Mouse (Mus musculus): ENCODE measurements around the gene 9130008F23Rik. TPM values are rescaled to one million over a fixed set of nuclear protein-coding genes. Genes with fewer than 3 reads are reported as not detected.
A peak's percentile ranks its signal among the peaks of the same experiment; 100 is the strongest.

The 9130008F23Rik gene
- polyA plus RNA-seq (2016; fragmentation: Nextera tagmentation; extraction: Ambion mirVana): 0.63 and 1.7 TPM in 2 replicates

DNA sequence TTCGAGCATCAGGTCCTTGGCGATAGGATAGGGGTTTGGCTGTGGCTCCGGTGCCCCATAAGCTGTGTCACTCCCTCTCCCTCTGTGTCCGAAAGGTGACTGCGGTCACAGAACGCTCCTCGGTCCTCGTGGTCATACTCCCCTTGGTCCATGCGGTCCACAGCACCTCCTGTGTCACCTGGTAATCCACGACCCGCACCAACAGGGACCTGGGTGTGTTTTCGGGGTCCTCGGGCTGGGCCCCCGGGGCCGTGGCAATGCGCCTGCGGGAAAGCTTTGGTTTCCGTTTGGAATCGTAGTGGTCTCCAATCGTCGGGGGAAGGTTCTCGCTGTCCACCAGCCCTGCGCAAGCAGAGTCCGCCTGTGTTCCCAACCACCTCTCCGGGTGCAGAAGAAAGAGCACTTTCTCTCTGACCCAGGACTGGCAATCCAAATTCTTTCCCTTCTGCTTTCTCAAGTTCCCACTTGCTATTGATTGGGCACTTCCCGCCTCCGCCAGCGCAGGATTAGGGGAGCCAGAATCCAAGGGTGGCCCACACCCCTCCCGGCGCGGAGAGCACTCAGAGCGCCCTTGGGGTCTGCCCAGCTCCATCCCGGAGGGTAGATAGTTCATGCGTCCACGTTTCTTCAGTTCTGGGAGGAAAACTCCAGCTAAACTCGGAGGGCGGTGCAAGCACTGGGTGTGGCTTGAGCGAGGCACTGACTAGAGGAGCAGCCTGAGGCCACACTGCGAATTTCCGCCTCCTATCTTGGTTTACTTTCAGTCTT is at the start of gene 9130008F23Rik:
TSS of gene 9130008F23Rik (minus strand) at position 636 of the 768 bp plus-strand sequence.
- Histone ChIP-seq H3K4me1 (0 out of 2 replicates have a peak, but pooled peaks cover 2% of the 10 kb centered on the region), H3K27me3 (ENCODE audit: low read depth, poor library complexity, severe bottlenecking) (no peaks in the 10 kb centered on the region), H3K9me3 (replicated peaks) (no peaks in the 10 kb centered on the region), H3K4me3 (peak within 1 kb of the TSS; percentile 68), H3K36me3 (no peaks in the 10 kb centered on the region), H3K27ac (peak within 1 kb of the TSS; percentile 83)
- peak; percentile 67 for DNase-seq (ENCODE audit: low spot score)
- WGBS: under 1% methylated on average over 40 of the region's 40 CpGs

DNA sequence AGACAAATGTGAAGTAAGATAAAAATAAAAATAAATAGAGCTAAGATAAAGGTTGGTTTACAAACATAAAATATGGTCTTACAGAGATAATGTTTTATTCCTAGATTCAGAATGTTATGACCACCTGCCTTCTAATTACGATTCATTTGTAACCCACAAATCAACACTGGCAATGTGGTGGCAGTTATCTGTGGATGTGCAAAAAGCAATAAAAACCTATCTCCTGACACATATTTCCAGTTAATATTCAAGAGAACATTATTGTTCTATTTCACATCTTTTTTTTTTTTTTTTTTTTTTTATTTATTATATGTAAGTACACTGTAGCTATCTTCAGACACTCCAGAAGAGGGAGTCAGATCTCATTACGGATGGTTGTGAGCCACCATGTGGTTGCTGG is 35.1 kb upstream of the 9130008F23Rik start:
- Histone ChIP-seq H3K36me3 (no peaks in the 10 kb centered on the region), H3K27me3 (ENCODE audit: low read depth, poor library complexity, severe bottlenecking) (no peaks in the 10 kb centered on the region), H3K27ac (no peak overlapping the region), H3K9me3 (replicated peaks) (no peaks in the 10 kb centered on the region), H3K4me1 (no peaks in the 10 kb centered on the region), H3K4me3 (no peak overlapping the region)
- WGBS: 87% methylated on average over 2 of the region's 2 CpGs
- DNase-seq (ENCODE audit: low spot score): no peak

DNA sequence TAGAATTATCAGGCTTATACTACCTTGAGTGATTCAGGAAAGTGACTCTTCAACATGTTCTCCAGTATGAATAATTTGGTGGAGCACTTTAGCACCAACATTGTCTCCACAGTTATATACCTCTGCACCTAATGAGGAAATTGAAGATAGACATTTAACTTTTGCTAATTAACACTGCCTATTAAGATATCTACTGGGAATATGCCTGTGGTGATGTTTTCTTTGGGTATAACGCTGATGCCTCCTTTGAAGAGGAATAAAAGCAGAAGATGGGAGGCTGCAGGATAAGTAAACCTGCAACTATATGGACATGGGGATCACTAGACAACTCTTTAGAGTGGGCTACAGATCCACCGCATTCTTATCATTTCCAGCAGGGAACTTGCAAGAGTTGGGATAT is 33.9 kb upstream of the 9130008F23Rik start, which contains the start of gene Glyatl3:
TSS of gene Glyatl3 (minus strand) at position 101 of the 400 bp plus-strand sequence.
- no peaks in the 10 kb centered on the region for H3K36me3 ChIP-seq
- H3K27ac ChIP-seq: no peak within 1 kb of the TSS
- H3K9me3 ChIP-seq (replicated peaks): no peaks in the 10 kb centered on the region
- H3K27me3 ChIP-seq (ENCODE audit: low read depth, poor library complexity, severe bottlenecking): no peaks in the 10 kb centered on the region
- no peak within 1 kb of the TSS for H3K4me3 ChIP-seq
- WGBS: 94% methylated on average over 2 of the region's 2 CpGs
- no peaks in the 10 kb centered on the region for H3K4me1 ChIP-seq
- no peak for DNase-seq (ENCODE audit: low spot score)

DNA sequence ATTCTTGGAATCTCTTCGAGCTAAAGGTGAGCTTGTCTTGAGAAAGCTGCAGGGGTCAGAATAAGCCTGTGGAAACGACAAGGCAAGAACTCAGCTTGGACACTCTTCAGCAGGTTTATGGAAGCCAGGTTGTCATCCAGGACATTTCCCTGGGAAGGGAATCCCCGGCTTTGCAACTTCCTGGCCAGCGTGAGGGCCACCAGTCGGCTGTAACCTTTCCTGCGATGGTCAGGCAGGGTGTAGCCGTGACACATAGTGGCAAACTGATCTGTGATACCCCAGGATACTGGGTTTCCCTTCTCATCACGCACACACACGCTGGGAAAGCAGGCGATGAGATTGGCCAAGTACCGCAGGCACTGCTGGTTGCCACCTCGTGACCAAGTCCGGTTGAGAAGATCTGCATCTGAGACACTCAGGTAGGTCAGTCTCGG is 24.4 kb upstream of the 9130008F23Rik start:
- no peaks in the 10 kb centered on the region for H3K27me3 ChIP-seq (ENCODE audit: low read depth, poor library complexity, severe bottlenecking)
- DNase-seq (ENCODE audit: low spot score): peak; percentile 31
- no peaks in the 10 kb centered on the region for H3K9me3 ChIP-seq (replicated peaks)
- H3K27ac ChIP-seq: no peak overlapping the region
- peak overlapping the region; percentile 36 for H3K4me3 ChIP-seq
- 9% methylated on average over 14 of the region's 14 CpGs for WGBS
- peaks cover 12% of the 10 kb centered on the region for H3K4me1 ChIP-seq
- no peaks in the 10 kb centered on the region for H3K36me3 ChIP-seq

DNA sequence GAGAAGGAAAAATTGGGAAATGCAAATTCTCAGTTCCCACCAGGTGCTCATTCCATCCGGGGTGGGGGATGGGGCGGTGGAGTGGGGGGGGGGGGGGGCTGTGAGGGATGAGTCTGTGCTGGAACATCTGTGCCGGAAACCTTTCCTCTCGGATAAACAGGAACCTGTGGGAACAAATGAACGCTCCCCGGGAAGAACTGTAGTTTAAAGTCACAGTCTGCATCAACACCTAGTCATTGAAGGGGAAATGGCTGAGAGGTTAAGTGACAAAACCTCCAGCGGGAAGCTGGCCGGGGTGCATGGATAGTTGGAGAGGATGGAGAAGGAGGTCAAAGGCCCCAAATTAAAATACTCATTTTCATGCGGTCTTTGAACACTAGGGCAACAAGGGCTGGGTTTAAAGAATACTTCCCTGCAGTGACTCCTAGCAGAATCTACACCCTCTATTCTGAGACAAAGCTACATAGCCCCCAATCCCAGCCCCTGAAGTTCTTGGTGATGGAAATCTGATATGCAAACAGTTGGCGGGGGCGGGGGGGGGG is 23.8 kb upstream of the 9130008F23Rik start:
- peak; percentile 31 for DNase-seq (ENCODE audit: low spot score)
- no peaks in the 10 kb centered on the region for H3K27me3 ChIP-seq (ENCODE audit: low read depth, poor library complexity, severe bottlenecking)
- H3K27ac ChIP-seq: no peak overlapping the region
- peaks cover 12% of the 10 kb centered on the region for H3K4me1 ChIP-seq
- 6% methylated on average over 11 of the region's 11 CpGs for WGBS
- H3K36me3 ChIP-seq: no peaks in the 10 kb centered on the region
- H3K4me3 ChIP-seq: peak overlapping the region; percentile 36; the same call in 1 of the 2 replicates
- no peaks in the 10 kb centered on the region for H3K9me3 ChIP-seq (replicated peaks)

DNA sequence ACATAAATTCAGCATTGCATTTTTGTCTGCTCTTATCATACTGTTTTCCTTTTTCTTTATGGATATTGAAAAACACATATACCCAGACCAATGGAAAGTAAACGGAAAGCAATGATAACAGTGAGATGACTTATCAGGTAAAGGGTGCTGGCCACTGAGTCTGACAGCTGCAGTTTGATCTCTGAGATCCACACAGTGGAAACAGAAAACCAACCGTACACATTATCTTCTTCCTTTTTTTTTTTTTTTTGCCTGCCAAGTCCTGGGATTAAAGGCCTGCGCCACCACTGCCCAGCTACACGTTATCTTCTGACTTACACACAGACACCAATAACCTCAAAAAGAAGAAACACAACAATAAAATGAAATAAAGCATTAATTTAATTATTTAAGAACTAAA is 23.0 kb upstream of the 9130008F23Rik start:
- Histone ChIP-seq H3K4me3 (no peak overlapping the region), H3K27ac (no peak overlapping the region), H3K4me1 (peaks cover 12% of the 10 kb centered on the region), H3K27me3 (ENCODE audit: low read depth, poor library complexity, severe bottlenecking) (no peaks in the 10 kb centered on the region), H3K36me3 (no peaks in the 10 kb centered on the region), H3K9me3 (replicated peaks) (no peaks in the 10 kb centered on the region)
- no peak for DNase-seq (ENCODE audit: low spot score)
- WGBS: 75% methylated on average over 4 of the region's 4 CpGs

DNA sequence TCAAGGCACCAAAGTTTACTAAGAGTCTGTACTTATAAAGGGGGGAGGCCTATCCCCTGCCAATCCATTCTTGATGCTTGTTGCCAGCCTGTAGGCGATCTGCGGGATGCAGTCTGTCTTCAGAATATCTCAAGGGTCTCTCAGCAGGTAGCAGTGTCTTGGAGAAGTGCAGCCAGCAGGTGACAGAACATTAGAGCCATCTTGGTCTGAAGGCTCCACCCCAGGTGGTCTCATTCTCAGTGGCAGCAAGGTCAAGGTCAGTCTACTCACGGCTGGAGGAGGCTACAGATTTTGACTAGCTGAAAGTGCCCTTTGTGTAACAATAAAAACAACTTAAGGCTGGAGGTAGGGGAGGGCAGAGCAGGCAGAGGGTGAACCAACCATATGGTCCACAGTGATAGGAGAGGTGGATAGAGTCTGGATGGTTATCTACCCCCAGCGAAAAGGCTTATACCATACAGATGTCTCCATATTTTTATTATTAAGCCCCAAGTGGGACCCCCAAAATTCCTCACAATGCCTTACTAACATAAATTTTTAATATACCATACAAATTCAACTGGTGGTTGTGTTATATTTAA is 19.5 kb upstream of the 9130008F23Rik start:
- DNase-seq (ENCODE audit: low spot score): no peak
- Histone ChIP-seq H3K4me3 (no peak overlapping the region), H3K27me3 (ENCODE audit: low read depth, poor library complexity, severe bottlenecking) (no peaks in the 10 kb centered on the region), H3K4me1 (peaks cover 11% of the 10 kb centered on the region), H3K36me3 (no peaks in the 10 kb centered on the region), H3K27ac (no peak overlapping the region), H3K9me3 (replicated peaks) (no peaks in the 10 kb centered on the region)
- 49% methylated on average over 4 of the region's 4 CpGs for WGBS

DNA sequence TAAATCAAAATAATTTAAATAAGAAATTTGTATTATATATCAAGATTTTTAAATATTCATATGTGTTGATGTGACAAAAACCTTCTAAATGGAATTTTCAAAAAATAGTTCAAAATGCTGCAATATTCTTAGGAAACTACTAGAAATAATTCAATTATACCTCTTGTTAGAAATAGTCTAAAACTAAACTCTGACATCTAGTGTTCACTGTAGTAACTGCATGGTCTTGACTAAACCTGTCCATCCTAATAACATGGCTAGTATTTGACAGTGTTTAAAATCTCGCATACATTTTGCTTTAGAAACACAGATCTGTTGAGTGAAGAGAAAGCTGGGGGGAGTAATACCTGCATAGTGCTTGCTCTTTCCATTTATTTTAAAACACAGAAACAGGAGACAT is 16.5 kb upstream of the 9130008F23Rik start:
- Histone ChIP-seq H3K9me3 (replicated peaks) (no peaks in the 10 kb centered on the region), H3K27me3 (ENCODE audit: low read depth, poor library complexity, severe bottlenecking) (no peaks in the 10 kb centered on the region), H3K4me3 (no peak overlapping the region), H3K36me3 (no peaks in the 10 kb centered on the region), H3K27ac (no peak overlapping the region), H3K4me1 (no peaks in the 10 kb centered on the region)
- DNase-seq (ENCODE audit: low spot score): no peak
- WGBS: 92% methylated on average over 1 of the region's 1 CpGs

DNA sequence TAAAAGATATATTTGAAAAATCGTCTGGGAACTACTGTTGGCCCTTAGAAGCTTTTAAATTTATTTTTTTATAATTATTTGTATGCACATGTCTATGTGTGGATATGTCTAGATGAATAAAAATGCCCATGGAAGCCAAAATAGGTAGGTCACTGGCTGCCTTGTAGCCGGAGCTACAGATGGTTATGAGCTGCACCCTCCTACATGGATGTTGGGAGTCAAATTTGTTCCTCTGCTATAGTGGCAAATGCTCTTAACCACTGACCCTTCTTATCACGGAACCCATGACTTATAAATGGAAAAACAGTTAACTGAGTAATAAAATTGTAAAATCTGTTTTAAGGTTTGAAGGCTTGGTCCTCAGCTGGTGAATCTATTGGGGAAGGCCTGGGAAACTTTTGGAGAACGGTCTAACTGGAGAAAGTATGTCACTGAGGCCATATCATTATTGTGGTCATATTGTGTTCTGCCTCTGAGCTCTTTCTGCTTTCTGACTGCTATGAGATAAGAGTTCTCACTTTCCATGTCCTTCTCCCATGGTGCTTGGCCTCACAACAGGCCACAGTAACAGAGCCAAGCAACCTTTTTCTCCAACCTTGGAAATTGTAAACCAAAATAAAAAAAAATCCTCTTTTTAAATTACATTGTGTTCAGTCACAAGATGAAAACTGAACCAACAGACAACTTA is 7.6 kb upstream of the 9130008F23Rik start:
- Histone ChIP-seq H3K9me3 (replicated peaks) (no peaks in the 10 kb centered on the region), H3K27me3 (ENCODE audit: low read depth, poor library complexity, severe bottlenecking) (no peaks in the 10 kb centered on the region), H3K36me3 (no peaks in the 10 kb centered on the region), H3K4me3 (no peak overlapping the region), H3K27ac (no peak overlapping the region), H3K4me1 (no peaks in the 10 kb centered on the region)
- WGBS: 87% methylated on average over 4 of the region's 4 CpGs
- DNase-seq (ENCODE audit: low spot score): no peak

DNA sequence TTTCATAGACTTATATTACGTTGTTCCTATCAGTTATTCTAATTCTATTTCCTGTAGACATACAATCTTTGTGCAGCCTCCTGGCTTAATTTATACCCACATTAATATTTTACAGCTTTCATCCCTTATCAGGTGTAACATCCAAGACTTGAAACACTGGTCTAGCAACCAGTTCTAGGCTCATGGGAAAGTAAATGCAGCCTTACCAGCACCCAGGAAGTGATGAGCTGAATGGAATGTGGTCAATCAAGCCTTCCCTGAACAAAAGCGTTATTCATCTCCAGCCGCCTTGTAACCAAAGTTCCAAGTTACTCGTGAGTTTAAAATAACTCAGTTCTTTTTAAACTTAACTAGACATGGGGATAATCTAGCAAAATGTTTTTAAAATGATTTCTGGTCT is 4.8 kb upstream of the 9130008F23Rik start:
- WGBS: 89% methylated on average over 4 of the region's 4 CpGs
- no peak overlapping the region for H3K27ac ChIP-seq
- no peaks in the 10 kb centered on the region for H3K36me3 ChIP-seq
- H3K27me3 ChIP-seq (ENCODE audit: low read depth, poor library complexity, severe bottlenecking): no peaks in the 10 kb centered on the region
- H3K4me1 ChIP-seq: no peaks in the 10 kb centered on the region
- DNase-seq (ENCODE audit: low spot score): no peak
- no peaks in the 10 kb centered on the region for H3K9me3 ChIP-seq (replicated peaks)
- no peak overlapping the region for H3K4me3 ChIP-seq

DNA sequence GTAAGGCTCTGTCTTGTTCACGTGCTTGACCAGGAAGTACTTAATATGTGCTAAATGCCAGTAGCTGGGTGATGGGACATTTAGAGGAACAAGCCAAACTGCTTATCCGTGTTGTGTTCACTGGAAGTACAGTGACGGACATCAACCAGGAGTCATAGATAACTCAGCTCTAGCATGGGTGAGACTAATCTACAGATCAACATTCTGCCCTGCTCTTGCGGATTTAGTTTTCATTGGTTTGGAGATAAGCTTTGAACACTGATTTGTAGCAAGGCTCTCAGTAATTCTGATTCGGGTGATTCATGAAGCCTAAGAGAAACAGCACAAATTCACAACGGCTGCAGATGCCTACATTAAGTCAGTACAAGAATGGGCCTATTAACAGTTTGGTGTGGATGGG is 1.8 kb upstream of the 9130008F23Rik start:
- DNase-seq (ENCODE audit: low spot score): no peak
- WGBS: 88% methylated on average over 6 of the region's 6 CpGs
- Histone ChIP-seq H3K27ac (no peak overlapping the region), H3K9me3 (replicated peaks) (no peaks in the 10 kb centered on the region), H3K36me3 (no peaks in the 10 kb centered on the region), H3K4me3 (no peak overlapping the region), H3K27me3 (ENCODE audit: low read depth, poor library complexity, severe bottlenecking) (no peaks in the 10 kb centered on the region), H3K4me1 (0 out of 2 replicates have a peak, but pooled peaks cover 2% of the 10 kb centered on the region)

DNA sequence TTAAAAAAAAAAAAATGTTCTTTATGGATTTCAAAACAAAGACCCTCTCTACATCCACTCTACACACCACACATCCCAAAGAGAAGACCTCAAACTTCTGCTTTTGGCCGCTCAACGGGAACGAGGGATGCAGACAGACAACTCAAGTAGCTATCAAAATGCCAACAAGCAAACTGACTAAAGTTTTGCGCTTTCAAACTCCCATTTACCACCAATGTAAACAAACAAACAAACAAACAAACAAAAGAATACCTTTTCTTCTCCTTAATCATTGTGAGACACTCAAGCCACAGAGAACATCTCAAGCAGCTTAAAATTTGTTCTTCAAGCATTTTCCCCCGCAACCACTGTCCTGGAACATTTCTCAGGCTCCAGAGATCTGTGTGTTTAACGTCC is 833 bp downstream of the 9130008F23Rik start:
- Histone ChIP-seq H3K4me1 (0 out of 2 replicates have a peak, but pooled peaks cover 2% of the 10 kb centered on the region), H3K27me3 (ENCODE audit: low read depth, poor library complexity, severe bottlenecking) (no peaks in the 10 kb centered on the region), H3K9me3 (replicated peaks) (no peaks in the 10 kb centered on the region), H3K4me3 (peak overlapping the region; percentile 68), H3K36me3 (no peaks in the 10 kb centered on the region), H3K27ac (peak overlapping the region; percentile 83)
- DNase-seq (ENCODE audit: low spot score): no peak
- 5% methylated on average over 6 of the region's 6 CpGs for WGBS

DNA sequence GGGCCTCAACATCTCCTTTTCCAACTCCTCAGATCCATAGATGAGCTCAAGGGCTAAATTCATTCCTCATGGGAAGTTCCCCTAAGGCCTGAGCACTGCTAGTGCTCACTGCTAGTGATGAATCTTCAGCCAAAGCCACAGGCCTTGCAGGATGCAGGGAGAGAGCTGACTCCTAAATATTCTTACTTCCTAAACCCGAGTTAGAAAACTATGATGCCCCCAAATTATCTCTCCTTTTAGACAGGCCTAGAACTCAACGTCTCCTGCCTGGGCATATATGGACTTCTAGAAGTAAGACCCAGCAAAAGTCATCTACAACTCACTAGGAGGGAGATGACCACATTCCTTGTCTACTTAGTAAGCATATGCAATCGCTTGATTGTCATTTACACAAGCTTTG is 2.6 kb downstream of the 9130008F23Rik start:
- Histone ChIP-seq H3K4me3 (no peak overlapping the region), H3K27me3 (ENCODE audit: low read depth, poor library complexity, severe bottlenecking) (no peaks in the 10 kb centered on the region), H3K27ac (no peak overlapping the region), H3K4me1 (0 out of 2 replicates have a peak, but pooled peaks cover 2% of the 10 kb centered on the region), H3K9me3 (replicated peaks) (no peaks in the 10 kb centered on the region), H3K36me3 (no peaks in the 10 kb centered on the region)
- no peak for DNase-seq (ENCODE audit: low spot score)
- WGBS: 42% methylated on average over 3 of the region's 3 CpGs
